ENCODE assay signal across 8 mouse cellular contexts in the genomic region with DNA sequence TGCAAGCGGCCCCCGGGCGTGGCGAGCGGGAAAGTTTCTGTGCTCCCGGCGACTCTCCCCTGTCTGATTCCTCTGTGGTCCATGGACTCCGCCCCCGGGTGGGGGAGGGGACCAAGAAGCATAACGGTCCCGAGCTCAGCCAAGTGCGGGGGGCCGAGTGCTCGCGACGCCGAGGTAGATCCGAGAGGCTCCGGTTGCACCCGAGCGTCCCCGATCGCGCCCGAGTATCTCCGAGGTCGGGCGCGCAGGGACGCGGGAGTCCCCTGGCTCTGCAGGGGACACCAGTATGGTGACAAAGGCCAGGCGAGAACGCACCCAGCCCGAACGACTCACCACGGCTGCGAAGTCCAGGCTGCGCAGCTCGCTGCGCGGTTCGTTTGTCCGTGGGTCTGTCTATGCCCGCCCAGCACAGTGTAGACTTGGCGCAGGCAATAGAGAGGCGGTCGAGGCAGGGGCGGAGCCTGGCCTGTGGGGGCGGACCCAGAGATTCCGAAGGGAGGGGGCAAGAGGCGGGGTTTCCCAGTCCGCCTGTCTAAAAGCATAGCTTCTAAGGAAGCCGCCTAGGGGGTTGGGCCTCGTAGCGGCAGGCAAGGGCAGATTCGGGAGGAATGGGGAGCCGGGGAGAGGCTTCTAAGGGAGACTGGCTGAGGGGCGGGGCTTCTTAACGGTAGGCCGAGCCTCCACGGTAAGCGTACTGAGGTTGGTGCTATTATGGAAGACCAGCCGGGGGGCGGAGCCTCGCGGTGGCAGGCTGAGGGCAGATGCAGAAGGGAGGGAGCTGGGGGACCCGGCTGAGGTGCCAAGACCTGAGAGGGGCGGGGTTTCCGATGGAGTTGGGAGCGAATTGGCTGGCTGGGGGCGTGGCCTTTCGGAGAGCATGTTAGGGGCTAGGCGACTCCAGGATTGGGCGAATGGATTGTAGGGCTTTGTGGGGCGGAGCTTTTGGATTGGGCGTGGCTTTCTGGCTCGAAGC. TPM values are rescaled to one million over a fixed set of nuclear protein-coding genes. Genes with fewer than 3 reads are reported as not detected.
DNase-seq lines count a peak whose midpoint lies in the region; ATAC-seq lines count a peak whose summit lies in the region.

No protein-coding gene starts in this region.

- H3K9ac ChIP-seq in heart, embryonic 14.5 days (ENCODE audit: low read length): peak overlapping the region; percentile 90
- H3K9ac ChIP-seq in liver, embryonic 13.5 days: peak overlapping the region; percentile 72
- peak overlapping the region; percentile 78 for H3K9ac ChIP-seq in stomach, embryonic 16.5 days (ENCODE audit: low read length)

- peak; percentile 92 for ATAC-seq in heart, embryonic 14.5 days (ENCODE audit: insufficient number of reproducible peaks, insufficient read depth, low FRiP score, low read depth)
- ATAC-seq in liver, embryonic 13.5 days (ENCODE audit: low read depth): peak; percentile 89
- peak; percentile 94 for ATAC-seq in stomach, embryonic 16.5 days (ENCODE audit: insufficient read depth, low FRiP score)

- peak overlapping the region; percentile 96 to 97 for H3K27ac ChIP-seq in heart, embryonic 14.5 days (replicated peaks in 1 of 2; ENCODE audit: control insufficient read depth in 1 of 2, insufficient read depth in 1 of 2, low read depth in 2 of 2, low read length in 2 of 2)
- peak overlapping the region; percentile 60 for H3K27ac ChIP-seq in liver, embryonic 13.5 days
- H3K27ac ChIP-seq in stomach, embryonic 16.5 days (ENCODE audit: low read length): peak overlapping the region; percentile 96

- peak overlapping the region; percentile 71 to 73 for H3K4me3 ChIP-seq in heart, embryonic 14.5 days (ENCODE audit: control insufficient read depth in 1 of 2, insufficient read depth in 1 of 2, low read depth in 1 of 2, low read length in 2 of 2)
- peak overlapping the region; percentile 64 for H3K4me3 ChIP-seq in liver, embryonic 13.5 days (replicated peaks)
- H3K4me3 ChIP-seq in stomach, embryonic 16.5 days (replicated peaks; ENCODE audit: low read length): peak overlapping the region; percentile 66

- peaks cover 15% of the 10 kb centered on the region for H3K36me3 ChIP-seq in heart, embryonic 14.5 days (ENCODE audit: control insufficient read depth, insufficient read depth, low read length)
- H3K36me3 ChIP-seq in liver, embryonic 13.5 days: no peaks in the 10 kb centered on the region
- H3K36me3 ChIP-seq in stomach, embryonic 16.5 days (ENCODE audit: control insufficient read depth, insufficient read depth, low read length): no peaks in the 10 kb centered on the region

- peak; percentile 96 for DNase-seq in CD4-positive, CD25-positive, alpha-beta regulatory T cell, adult 2 months (ENCODE audit: low read depth, low spot score)
- DNase-seq in c-Kit-negative CD71-positive TER-119-positive erythroid progenitor cells, embryonic 14.5 days (ENCODE audit: low read depth, low spot score): peak; percentile 46
- peak; percentile 99 for DNase-seq in fibroblast of lung, adult 2 months (ENCODE audit: low read depth)
- peak; percentile 100 for DNase-seq in kidney, postnatal 14 days
- peak; percentile 90 for DNase-seq in liver, embryonic 13.5 days
- DNase-seq in neural tube, embryonic 10.5 days (ENCODE audit: extremely low spot score, low spot score): peak; percentile 99

- under 1% methylated on average over 76 of the region's 77 CpGs for WGBS in heart, embryonic 14.5 days
- under 1% methylated on average over 76 of the region's 77 CpGs for WGBS in liver, embryonic 13.5 days (ENCODE audit: insufficient replicate concordance)
- WGBS in stomach, embryonic 16.5 days: under 1% methylated on average over 76 of the region's 77 CpGs

- no peaks in the 10 kb centered on the region for H3K9me3 ChIP-seq in heart, embryonic 14.5 days (ENCODE audit: control insufficient read depth, low read length)
- H3K9me3 ChIP-seq in liver, embryonic 13.5 days (replicated peaks): no peaks in the 10 kb centered on the region
- H3K9me3 ChIP-seq in stomach, embryonic 16.5 days (replicated peaks; ENCODE audit: control insufficient read depth, low read length): no peaks in the 10 kb centered on the region

- H3K4me2 ChIP-seq in heart, embryonic 14.5 days (ENCODE audit: low read length): peak overlapping the region; percentile 98
- peak overlapping the region; percentile 86 for H3K4me2 ChIP-seq in liver, embryonic 13.5 days
- peak overlapping the region; percentile 81 for H3K4me2 ChIP-seq in stomach, embryonic 16.5 days (ENCODE audit: low read depth, low read length)

- no peaks in the 10 kb centered on the region for H3K27me3 ChIP-seq in heart, embryonic 14.5 days (ENCODE audit: control insufficient read depth, insufficient read depth, low read length)
- H3K27me3 ChIP-seq in liver, embryonic 13.5 days: peaks cover 8% of the 10 kb centered on the region; the same call in 1 of the 2 replicates
- no peaks in the 10 kb centered on the region for H3K27me3 ChIP-seq in stomach, embryonic 16.5 days (ENCODE audit: control insufficient read depth, insufficient read depth, low read length)

- H3K4me1 ChIP-seq in heart, embryonic 14.5 days (ENCODE audit: control insufficient read depth in 2 of 2, insufficient read depth in 2 of 2, low read length in 2 of 2): peaks cover 21 to 27% of the 10 kb centered on the region in 2 experiments
- peaks cover 34% of the 10 kb centered on the region for H3K4me1 ChIP-seq in liver, embryonic 13.5 days (replicated peaks)
- H3K4me1 ChIP-seq in stomach, embryonic 16.5 days (ENCODE audit: control insufficient read depth, insufficient read depth, low read length): peaks cover 28% of the 10 kb centered on the region

RNA-seq across cellular contexts. Expression of a gene that starts 14.2 kb away (rescaled TPM):
- polyA plus RNA-seq in heart, embryonic 14.5 days (2014; fragmentation: Nextera tagmentation; extraction: Ambion mirVana): 51.4 and 60.1 TPM in 2 replicates
- polyA plus RNA-seq in liver, embryonic 13.5 days (2015; fragmentation: Nextera tagmentation; extraction: Ambion mirVana): 6.2 and 7.6 TPM in 2 replicates
- 58.5 and 61.9 TPM in 2 replicates for polyA plus RNA-seq in stomach, embryonic 16.5 days (2015; fragmentation: Nextera tagmentation; extraction: Ambion mirVana)

RNA-seq across cellular contexts. Expression of a gene that starts 50.2 kb away (rescaled TPM):
- polyA plus RNA-seq in heart, embryonic 14.5 days (2014; fragmentation: Nextera tagmentation; extraction: Ambion mirVana): not detected in 2 replicates
- polyA plus RNA-seq in liver, embryonic 13.5 days (2015; fragmentation: Nextera tagmentation; extraction: Ambion mirVana): not detected in 2 replicates
- not detected in 2 replicates for polyA plus RNA-seq in stomach, embryonic 16.5 days (2015; fragmentation: Nextera tagmentation; extraction: Ambion mirVana)

Comparison
In these comparisons a context has a peak if more than half of its experiments do, and no peak if none do; other contexts are left out.
1. Peak in every context shown above with its lines: DNase-seq, ATAC-seq, H3K4me3 ChIP-seq and H3K27ac ChIP-seq.
2. DNase-seq: peak in every context shown above with its lines; median percentile 100 in kidney, postnatal 14 days; 99 in fibroblast of lung, adult 2 months; 99 in neural tube, embryonic 10.5 days; 96 in CD4-positive, CD25-positive, alpha-beta regulatory T cell, adult 2 months; 90 in liver, embryonic 13.5 days; 46 in c-Kit-negative CD71-positive TER-119-positive erythroid progenitor cells, embryonic 14.5 days.